Mouse (Mus musculus): ENCODE measurements around the gene Ostf1. TPM values are rescaled to one million over a fixed set of nuclear protein-coding genes. Genes with fewer than 3 reads are reported as not detected.

The Ostf1 gene
- polyA plus RNA-seq, 1 experiment from 2014 or later, result 28.8 TPM

DNA sequence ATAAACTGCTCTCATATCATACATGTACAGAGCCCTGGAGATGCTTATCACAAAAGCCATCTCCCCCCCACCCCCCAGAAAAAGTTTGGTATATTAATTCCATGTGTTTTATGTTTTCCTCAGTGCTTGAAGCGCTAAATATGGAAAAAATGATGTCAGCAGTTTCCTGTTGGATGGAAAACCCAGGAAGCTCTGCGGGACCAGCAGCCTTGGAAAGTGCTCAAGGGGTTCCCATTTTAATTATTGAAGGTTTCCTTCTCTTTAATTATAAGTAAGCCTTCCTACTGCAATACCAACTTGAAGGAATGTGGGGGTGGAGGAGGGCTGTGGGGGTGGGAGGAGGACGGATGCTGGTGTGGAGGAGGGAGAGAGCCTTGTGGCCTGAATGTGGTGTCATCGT is 9.4 kb upstream of the Ostf1 start:
- Histone ChIP-seq H3K36me3 (no peaks in the 10 kb centered on the region), H3K4me1 (no peaks in the 10 kb centered on the region), H3K9me3 (no peaks in the 10 kb centered on the region), H3K27ac (replicated peaks) (no peak overlapping the region), H3K9ac (replicated peaks) (no peak overlapping the region), H3K27me3 (no peaks in the 10 kb centered on the region), H3K4me3 (no peak overlapping the region), H3K4me2 (replicated peaks) (no peak overlapping the region)
- 87% methylated on average over 4 of the region's 4 CpGs for WGBS
- no peak for ATAC-seq (replicated peaks)

GRCm38 (mm10) chr19:18639552-18639951 is 7.9 kb upstream of the Ostf1 start:
- Histone ChIP-seq H3K4me1 (no peaks in the 10 kb centered on the region), H3K9ac (replicated peaks) (no peak overlapping the region), H3K27me3 (no peaks in the 10 kb centered on the region), H3K4me3 (no peak overlapping the region), H3K4me2 (replicated peaks) (no peak overlapping the region), H3K27ac (replicated peaks) (no peak overlapping the region), H3K36me3 (no peaks in the 10 kb centered on the region), H3K9me3 (no peaks in the 10 kb centered on the region)
- no peak for ATAC-seq (replicated peaks)
- 25% methylated on average over 2 of the region's 2 CpGs for WGBS

DNA sequence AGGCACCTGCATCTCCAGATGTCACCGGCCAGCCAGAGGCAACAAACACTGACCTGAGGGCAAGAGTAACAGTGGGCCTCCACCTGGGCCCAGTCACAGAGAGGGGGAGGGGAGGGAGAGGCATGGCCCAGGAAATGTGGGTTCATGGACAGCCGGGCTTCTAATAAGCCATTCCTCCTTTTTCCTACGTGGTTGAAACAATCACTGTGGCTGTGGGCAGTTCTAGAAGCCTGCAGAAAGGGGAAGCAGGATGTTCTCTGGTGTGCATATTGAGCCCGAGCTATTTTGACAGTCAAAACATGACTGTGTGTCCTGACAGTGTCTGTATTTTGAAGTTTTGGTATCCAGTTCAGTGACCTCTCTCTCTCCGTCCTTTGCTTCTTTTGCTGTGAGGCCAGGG is 7.3 kb upstream of the Ostf1 start:
- Histone ChIP-seq H3K27me3 (no peaks in the 10 kb centered on the region), H3K4me2 (replicated peaks) (no peak overlapping the region), H3K27ac (replicated peaks) (no peak overlapping the region), H3K4me3 (no peak overlapping the region), H3K36me3 (no peaks in the 10 kb centered on the region), H3K9me3 (no peaks in the 10 kb centered on the region), H3K4me1 (no peaks in the 10 kb centered on the region), H3K9ac (replicated peaks) (no peak overlapping the region)
- ATAC-seq (replicated peaks), result no peak
- WGBS, result 70% methylated on average over 5 of the region's 5 CpGs

DNA sequence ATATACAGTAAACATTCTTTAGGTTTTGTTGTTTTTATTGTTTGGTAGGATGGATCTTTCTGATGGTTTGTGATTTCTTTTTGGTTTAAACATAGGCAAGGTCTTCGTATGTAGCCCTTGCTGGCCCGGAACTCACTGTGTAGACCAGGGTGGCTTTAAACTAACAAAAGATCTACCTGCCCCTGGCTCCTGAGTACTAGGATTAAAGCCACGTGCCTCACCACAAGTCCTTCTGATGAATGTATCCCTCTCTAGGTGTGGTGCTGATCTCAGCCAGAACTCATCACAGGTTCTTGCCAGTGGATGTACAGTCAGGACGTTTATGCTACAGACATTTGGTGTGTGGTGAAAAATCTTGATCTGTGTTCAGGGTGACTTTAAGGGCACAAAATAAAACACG is 6.3 kb upstream of the Ostf1 start:
- Histone ChIP-seq H3K4me2 (replicated peaks) (no peak overlapping the region), H3K36me3 (no peaks in the 10 kb centered on the region), H3K27ac (replicated peaks) (no peak overlapping the region), H3K4me1 (no peaks in the 10 kb centered on the region), H3K9me3 (no peaks in the 10 kb centered on the region), H3K4me3 (no peak overlapping the region), H3K27me3 (no peaks in the 10 kb centered on the region), H3K9ac (replicated peaks) (no peak overlapping the region)
- 89% methylated on average over 5 of the region's 5 CpGs for WGBS
- no peak for ATAC-seq (replicated peaks)

- no peaks in the 10 kb centered on the region for H3K27me3 ChIP-seq
- H3K4me3 ChIP-seq, result peak overlapping the region; percentile 89
- H3K27ac ChIP-seq (replicated peaks), result no peak overlapping the region
- peak overlapping the region; percentile 99 for H3K4me2 ChIP-seq (replicated peaks)
- no peaks in the 10 kb centered on the region for H3K9me3 ChIP-seq
- no peaks in the 10 kb centered on the region for H3K36me3 ChIP-seq
- no peak for ATAC-seq (replicated peaks)
- 0 out of 2 replicates have a peak, but pooled peaks cover 2% of the 10 kb centered on the region for H3K4me1 ChIP-seq
- WGBS, result 66% methylated on average over 13 of the region's 13 CpGs
- peak overlapping the region; percentile 60; the same call in 1 of the 2 replicates for H3K9ac ChIP-seq (replicated peaks)
Measured at GRCm38 (mm10) chr19:18632231-18633185, 885 bp upstream of the Ostf1 start.

GRCm38 (mm10) chr19:18631161-18631643 is 421 bp downstream of the Ostf1 start:
- peak; percentile 65 for ATAC-seq (replicated peaks)
- H3K36me3 ChIP-seq, result no peaks in the 10 kb centered on the region
- no peaks in the 10 kb centered on the region for H3K27me3 ChIP-seq
- H3K4me1 ChIP-seq, result 0 out of 2 replicates have a peak, but pooled peaks cover 2% of the 10 kb centered on the region
- no peaks in the 10 kb centered on the region for H3K9me3 ChIP-seq
- peak overlapping the region; percentile 60 for H3K9ac ChIP-seq (replicated peaks)
- peak overlapping the region; percentile 46 for H3K27ac ChIP-seq (replicated peaks)
- H3K4me2 ChIP-seq (replicated peaks), result peak overlapping the region; percentile 99
- WGBS, result under 1% methylated on average over 40 of the region's 40 CpGs
- H3K4me3 ChIP-seq, result peak overlapping the region; percentile 89

DNA sequence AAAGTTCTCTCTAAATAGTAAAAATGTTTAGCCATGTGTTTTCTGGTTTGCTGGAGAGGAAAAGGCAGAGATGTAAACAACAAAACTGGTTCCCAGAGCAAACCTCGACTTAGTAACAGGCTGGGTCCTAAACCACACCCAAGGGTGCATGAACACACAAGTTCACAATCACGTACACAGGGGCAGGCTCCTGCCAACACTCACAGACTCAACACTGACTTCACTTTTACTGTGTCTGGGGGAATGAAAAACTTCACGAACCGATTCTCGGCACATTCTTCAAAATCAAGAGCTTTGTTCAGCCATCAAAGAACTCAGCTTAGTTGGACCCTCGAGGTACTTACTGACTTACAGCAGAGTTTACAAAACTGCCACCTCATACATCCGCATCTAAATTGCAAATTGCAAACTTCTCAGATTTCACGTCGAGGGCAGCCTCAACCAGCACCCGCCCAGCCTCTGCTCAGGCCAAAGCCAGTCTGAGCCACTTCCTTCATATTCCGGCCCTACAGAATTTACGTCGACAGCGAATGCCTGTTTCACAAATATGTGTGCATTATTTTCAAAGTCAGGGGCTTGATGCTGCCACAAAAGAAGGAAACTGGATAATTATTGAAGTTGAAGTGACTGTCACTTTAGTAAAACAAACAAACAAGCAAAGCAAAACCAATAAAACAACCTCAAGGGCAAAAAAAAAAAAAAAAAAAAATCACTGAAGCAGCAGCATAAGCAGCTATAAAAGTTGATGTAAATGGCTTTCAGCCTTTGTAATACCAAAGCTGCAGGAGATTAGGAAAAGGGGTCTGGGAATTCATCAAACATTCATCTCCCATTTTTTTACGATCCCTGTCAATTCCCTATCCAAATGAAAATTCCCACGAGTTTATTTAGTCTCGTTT is 1.2 kb downstream of the Ostf1 start:
- 9% methylated on average over 17 of the region's 17 CpGs for WGBS
- Histone ChIP-seq H3K27me3 (no peaks in the 10 kb centered on the region), H3K4me1 (0 out of 2 replicates have a peak, but pooled peaks cover 2% of the 10 kb centered on the region), H3K4me3 (peak overlapping the region; percentile 89), H3K9ac (replicated peaks) (peak overlapping the region; percentile 60; the same call in 1 of the 2 replicates), H3K4me2 (replicated peaks) (peak overlapping the region; percentile 99), H3K36me3 (no peaks in the 10 kb centered on the region), H3K9me3 (no peaks in the 10 kb centered on the region), H3K27ac (replicated peaks) (no peak overlapping the region)
- ATAC-seq (replicated peaks), result no peak

DNA sequence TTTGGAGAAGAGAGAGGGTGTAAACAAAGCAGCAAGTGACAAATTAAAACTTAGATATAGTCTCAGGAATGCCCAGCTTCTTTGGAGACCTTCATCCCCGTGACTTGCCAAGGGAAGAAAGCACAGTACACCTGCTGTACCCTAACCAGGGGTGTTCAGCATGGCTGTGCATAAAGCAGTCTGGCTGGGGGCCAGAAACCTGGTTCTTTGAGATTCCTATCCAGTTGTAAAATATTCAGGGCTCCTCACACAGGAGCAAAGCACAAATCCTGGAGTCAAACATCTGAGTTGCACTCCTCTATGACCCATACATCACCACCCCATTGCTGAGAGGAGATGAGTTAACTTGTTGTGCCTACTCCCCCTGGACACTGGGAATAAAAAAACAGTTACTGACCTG is 2.0 kb downstream of the Ostf1 start:
- no peak for ATAC-seq (replicated peaks)

GRCm38 (mm10) chr19:18623894-18624293 is 7.7 kb downstream of the Ostf1 start:
- Histone ChIP-seq H3K27me3 (no peaks in the 10 kb centered on the region), H3K27ac (replicated peaks) (no peak overlapping the region), H3K4me2 (replicated peaks) (no peak overlapping the region), H3K9ac (replicated peaks) (no peak overlapping the region), H3K4me3 (no peak overlapping the region), H3K4me1 (no peaks in the 10 kb centered on the region), H3K36me3 (no peaks in the 10 kb centered on the region), H3K9me3 (no peaks in the 10 kb centered on the region)
- WGBS, result 74% methylated on average over 2 of the region's 2 CpGs
- ATAC-seq (replicated peaks), result no peak

More for the DNA sequence above, 2.0 kb downstream of the Ostf1 start:
- Histone ChIP-seq H3K27ac (replicated peaks) (no peak overlapping the region), H3K4me3 (no peak overlapping the region), H3K36me3 (no peaks in the 10 kb centered on the region), H3K9me3 (no peaks in the 10 kb centered on the region), H3K9ac (replicated peaks) (no peak overlapping the region), H3K4me1 (0 out of 2 replicates have a peak, but pooled peaks cover 2% of the 10 kb centered on the region), H3K27me3 (no peaks in the 10 kb centered on the region), H3K4me2 (replicated peaks) (no peak overlapping the region)
- WGBS, result 32% methylated on average over 1 of the region's 1 CpGs

DNA sequence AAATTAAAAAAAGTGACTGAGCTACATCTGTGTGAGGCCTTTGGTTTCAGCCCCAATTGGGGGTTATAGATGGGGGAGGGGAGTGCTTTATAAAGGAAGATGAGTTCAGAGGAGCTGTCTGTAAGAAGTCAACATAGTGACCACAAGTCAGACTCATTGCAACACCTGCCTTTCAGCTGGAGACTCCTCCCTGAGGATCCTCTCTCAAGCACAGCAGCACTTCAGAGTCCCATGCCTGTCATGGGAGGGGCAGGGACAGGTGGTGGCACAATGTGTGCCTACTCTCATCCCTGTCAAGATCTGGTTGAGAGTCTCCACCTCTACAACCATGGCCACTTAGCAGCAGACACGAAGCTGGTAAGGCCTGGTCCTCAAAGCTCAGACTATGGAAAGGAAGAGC is 11.9 kb downstream of the Ostf1 start:
- Histone ChIP-seq H3K9ac (replicated peaks) (no peak overlapping the region), H3K27me3 (no peaks in the 10 kb centered on the region), H3K4me3 (no peak overlapping the region), H3K27ac (replicated peaks) (no peak overlapping the region), H3K4me2 (replicated peaks) (no peak overlapping the region), H3K4me1 (no peaks in the 10 kb centered on the region), H3K9me3 (no peaks in the 10 kb centered on the region), H3K36me3 (no peaks in the 10 kb centered on the region)
- WGBS, result 79% methylated on average over 1 of the region's 1 CpGs
- ATAC-seq (replicated peaks), result no peak

DNA sequence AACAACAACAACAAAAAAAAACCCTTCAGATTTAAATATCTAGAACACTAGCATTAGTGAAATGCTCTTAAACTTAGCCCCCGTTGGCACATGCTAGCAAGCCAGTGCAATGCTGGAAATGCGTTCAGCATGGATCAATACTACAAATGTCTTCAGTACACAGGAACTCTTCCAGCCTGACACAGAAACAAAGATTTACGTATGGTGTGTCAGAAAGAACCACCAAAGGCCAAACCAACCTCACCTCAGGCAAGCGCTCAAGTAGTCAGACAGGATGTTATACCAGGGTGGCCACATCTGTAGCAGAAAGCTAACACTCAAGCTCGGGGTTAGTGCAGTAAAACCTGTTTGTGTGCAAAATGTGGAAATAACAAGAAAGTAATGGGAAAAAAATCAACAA is 12.6 kb downstream of the Ostf1 start:
- 82% methylated on average over 5 of the region's 5 CpGs for WGBS
- no peak overlapping the region for H3K4me3 ChIP-seq
- no peaks in the 10 kb centered on the region for H3K27me3 ChIP-seq
- H3K9ac ChIP-seq (replicated peaks), result no peak overlapping the region
- H3K4me2 ChIP-seq (replicated peaks), result no peak overlapping the region
- ATAC-seq (replicated peaks), result no peak
- H3K36me3 ChIP-seq, result no peaks in the 10 kb centered on the region
- H3K4me1 ChIP-seq, result no peaks in the 10 kb centered on the region
- H3K27ac ChIP-seq (replicated peaks), result no peak overlapping the region
- H3K9me3 ChIP-seq, result no peaks in the 10 kb centered on the region

DNA sequence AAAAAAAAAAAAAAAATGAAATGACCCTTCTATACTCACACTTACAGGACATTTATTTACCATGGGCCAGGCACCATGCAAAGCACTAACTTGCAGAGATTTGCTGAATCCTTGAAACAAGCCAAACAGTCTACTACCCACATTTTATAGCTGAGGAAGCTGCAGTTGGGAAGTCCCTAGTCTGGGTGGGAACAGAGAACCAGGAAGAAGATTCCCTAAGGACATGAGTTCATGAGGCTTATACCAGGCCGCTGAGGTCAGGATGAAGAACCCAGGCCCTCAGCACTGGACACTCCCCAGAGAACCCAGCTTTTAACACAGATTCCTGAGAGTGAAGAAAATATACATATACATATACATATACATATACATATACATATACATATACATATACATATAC is 14.1 kb downstream of the Ostf1 start:
- no peak overlapping the region for H3K27ac ChIP-seq (replicated peaks)
- H3K9ac ChIP-seq (replicated peaks), result no peak overlapping the region
- ATAC-seq (replicated peaks), result no peak
- no peak overlapping the region for H3K4me2 ChIP-seq (replicated peaks)
- H3K27me3 ChIP-seq, result no peaks in the 10 kb centered on the region
- H3K4me3 ChIP-seq, result no peak overlapping the region
- no peaks in the 10 kb centered on the region for H3K36me3 ChIP-seq
- no peaks in the 10 kb centered on the region for H3K9me3 ChIP-seq
- H3K4me1 ChIP-seq, result no peaks in the 10 kb centered on the region
- 100% methylated on average over 1 of the region's 1 CpGs for WGBS

Measured in forebrain, embryonic 15.5 days (tissue).